Mouse (Mus musculus) cerebellum, adult 9-11 months (tissue): Measurements from ENCODE around the gene 2310011J03Rik.

Experiments
- DNase-seq: peaks from one replicate; pipeline ENCODE4 v3.0.0; 2022

Gene 2310011J03Rik

DNA sequence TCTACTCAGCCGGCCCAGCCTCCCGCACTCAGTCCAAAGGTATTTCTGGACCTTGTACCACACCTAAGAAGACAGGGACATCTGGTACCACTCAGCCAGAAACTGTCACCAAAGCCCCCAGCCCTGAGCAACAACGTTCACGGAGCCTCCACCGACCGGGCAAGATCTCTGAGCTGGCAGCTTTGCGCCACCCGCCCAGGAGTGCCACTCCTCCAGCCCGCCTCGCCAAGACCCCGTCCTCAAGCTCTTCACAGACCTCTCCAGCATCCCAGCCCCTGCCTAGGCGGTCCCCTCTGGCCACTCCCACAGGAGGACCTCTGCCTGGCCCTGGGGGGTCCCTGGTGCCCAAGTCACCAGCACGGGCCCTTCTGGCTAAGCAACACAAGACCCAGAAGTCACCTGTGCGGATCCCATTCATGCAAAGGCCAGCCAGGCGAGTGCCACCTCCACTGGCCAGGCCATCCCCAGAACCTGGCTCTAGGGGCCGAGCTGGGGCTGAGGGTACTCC, 5.8 kb downstream of the 2310011J03Rik start:
- DNase-seq, result peak; percentile 62

DNA sequence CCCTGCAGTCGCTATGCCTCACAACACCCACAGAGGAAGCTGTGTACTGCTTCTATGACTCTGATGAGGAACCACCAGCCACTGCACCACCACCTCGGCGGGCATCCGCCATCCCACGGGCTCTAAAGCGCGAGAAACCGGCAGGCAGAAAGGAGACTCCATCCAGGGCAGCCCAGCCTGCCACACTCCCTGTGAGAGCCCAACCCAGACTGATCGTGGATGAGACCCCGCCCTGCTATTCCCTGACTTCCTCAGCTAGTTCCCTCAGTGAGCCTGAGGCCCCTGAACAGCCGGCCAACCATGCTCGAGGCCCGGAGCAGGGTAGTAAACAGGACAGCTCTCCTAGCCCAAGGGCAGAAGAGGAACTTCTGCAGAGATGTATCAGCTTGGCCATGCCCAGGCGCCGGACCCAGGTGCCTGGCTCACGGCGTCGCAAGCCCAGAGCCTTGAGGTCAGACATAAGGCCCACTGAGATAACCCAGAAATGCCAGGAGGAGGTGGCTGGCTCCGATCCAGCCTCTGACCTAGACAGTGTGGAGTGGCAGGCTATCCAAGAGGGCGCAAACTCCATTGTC, 6.6 kb downstream of the 2310011J03Rik start:
- peak; percentile 78 for DNase-seq

DNA sequence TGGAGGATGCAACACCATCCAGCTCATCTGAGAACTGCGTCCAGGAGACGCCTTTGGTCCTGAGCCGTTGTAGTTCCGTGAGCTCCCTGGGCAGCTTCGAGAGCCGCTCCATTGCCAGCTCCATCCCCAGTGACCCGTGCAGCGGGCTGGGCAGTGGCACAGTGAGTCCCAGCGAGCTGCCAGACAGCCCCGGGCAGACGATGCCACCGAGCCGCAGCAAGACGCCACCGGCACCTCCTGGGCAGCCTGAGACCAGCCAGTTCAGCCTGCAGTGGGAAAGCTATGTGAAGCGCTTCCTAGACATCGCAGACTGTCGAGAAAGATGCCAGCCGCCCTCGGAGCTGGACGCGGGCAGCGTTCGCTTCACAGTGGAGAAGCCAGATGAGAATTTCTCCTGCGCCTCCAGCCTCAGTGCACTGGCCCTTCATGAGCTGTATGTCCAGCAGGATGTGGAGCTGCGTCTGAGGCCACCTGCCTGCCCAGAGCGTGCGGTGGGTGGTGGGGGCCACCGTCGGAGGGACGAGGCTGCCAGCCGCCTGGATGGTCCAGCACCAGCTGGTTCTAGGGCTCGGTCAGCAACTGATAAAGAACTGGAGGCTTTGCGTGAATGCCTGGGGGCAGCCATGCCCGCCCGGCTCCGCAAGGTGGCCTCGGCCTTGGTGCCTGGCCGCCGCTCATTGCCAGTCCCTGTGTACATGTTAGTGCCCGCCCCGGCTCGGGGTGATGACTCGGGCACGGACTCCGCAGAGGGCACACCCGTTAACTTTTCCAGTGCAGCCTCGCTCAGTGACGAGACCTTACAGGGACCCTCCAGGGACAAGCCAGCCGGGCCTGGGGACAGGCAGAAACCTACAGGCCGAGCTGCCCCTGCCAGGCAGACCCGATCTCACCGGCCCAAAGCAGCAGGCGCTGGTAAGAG, 7.5 kb downstream of the 2310011J03Rik start:
- peak; percentile 67 for DNase-seq

DNA sequence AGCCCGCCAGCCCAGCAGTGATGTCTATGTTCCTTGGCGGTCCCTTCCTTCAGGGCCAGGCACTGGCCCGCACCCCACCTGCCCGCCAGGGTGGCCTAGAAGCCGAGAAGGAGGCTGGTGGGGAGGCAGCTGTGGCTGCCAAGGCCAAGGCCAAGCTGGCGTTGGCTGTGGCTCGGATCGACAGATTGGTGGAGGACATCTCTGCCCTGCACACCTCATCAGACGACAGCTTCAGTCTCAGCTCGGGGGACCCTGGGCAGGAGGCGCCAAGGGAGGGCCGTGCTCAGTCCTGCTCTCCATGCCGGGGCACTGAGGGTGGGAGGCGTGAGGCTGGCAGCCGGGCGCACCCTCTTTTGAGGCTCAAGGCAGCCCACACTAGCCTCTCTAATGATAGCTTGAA, 8.8 kb downstream of the 2310011J03Rik start:
- DNase-seq, result peak; percentile 65

DNA sequence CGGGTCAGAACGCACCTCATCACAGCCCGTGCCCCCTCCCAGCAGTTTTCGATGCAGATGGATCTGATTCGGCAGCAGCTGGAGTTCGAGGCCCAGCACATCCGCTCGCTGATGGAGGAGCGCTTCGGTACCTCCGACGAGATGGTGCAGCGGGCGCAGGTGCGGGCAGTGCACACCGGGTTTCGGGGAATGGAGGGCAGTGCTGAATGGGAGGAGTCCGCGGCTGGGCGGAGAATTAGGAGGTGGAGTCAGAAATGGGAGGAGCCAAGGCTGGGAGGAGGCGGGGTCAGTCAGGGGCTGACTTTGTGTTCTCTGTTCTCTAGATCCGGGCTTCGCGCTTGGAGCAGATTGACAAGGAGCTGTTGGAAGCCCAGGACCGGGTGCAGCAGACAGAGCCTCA, 15.5 kb downstream of the 2310011J03Rik start:
- DNase-seq, result no peak

DNA sequence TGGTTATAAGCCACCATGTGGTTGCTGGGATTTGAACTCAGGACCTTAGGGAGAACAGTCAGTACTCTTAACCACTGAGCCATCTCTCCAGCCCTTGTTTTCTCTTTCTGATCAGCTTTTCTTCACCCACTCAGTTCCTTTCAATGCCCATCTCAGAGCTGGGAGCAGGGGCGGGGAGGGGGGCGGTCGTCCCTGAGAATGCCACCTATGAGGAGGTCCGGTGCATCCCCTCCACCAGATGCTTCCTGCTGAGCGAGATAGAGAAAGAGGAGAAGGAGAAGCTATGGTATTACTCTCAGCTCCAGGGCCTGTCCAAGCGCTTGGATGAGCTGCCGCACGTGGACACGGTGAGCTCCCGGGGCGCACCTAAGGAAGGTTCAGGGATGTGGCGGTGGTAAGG, 15.9 kb downstream of the 2310011J03Rik start:
- no peak for DNase-seq

DNA sequence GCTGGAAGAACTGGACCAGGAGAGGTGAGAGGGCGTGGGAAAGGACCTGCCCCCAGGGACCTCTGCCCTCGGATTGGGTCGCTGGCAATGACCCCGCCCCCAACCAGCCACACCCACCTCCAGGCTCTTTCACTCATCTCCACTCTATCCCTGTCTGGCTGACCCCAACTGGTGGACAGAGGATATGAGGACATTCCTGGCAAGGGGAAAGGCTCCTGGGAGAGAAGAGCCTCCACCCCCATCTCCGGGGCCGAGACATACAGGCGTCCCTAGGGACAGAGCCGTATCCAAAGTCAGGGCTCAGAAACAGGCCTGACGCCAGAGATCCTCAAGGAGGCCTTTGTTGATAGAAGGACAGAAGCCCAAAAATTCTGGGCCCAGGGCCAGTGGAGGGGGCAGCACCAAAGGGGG, 17.9 kb downstream of the 2310011J03Rik start:
- DNase-seq, result peak; percentile 82

DNA sequence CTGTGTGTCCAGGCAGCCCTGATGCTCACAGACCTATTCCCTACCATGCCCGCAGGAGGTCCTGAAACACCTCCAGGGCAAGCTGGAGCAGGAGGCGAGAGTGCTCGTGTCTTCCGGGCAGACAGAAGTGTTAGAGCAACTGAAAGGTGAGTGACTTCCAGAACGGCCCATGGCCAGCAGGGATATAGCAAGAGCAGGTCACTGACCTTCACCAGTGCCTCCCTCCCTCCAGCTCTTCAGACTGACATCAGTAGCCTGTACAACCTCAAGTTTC, 18.3 kb downstream of the 2310011J03Rik start:
- no peak for DNase-seq

DNA sequence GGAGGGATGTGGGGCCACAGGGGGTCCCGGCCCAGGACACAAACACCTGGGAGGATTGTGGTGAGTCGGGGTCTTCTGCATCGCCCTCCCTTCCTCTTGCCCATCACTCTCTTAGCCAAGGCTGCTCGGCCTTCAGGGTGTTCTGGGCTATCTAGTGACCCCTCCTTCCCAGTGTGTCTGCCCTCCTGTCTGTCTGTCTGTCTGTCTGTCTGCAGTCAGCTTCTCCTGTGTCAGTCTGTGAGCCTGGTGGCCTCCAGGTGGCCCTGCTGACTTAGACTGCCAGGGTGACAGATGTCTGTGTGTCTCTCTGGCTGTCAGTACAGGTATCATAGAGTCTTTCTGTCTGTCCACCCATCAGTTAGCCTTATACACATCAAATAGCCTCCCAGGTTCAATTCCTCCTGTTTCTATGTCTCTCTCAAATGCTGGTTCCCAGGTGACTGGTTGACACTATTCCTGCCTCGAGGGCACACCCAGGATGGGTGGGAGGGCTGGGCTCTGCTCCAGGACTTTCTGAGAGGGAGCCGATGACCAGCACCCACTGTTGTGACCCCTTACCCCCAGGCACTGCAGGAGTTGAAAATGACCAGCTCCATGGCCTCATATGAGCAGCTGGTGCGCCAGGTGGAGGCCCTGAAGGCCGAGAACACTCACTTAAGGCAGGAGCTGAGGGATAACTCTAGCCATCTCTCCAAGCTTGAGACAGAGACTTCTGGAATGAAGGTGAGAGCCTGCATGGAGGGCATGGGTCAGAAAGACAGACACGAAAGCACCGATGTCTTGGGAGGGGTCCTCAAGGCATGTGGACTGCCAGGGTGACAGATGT, 18.9 kb downstream of the 2310011J03Rik start:
- peak; percentile 67 for DNase-seq

DNA sequence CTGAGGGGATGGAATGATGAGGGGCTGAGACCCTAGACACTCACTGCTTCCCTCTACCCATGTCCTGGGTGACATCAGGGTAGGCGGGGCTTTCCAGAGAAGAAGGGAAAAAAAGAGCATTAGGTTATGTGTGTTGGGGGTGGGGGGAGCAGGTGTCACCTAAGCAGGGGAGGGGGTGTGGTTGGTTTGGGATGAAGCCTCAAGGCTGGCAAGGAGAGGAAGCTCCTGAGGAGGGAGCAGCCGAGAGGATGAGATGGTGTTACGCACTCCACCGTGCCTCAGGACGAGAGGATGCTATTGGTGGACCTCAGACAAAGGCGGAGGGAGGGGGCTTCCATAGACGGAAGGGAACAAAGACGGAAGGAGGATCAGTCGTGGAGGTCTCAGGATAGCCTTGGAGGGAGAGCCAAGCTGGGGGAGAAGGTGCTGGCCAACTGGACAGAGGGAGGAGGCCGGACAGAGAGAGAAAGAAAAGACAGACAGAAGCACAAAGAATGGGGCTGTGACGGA, 19.6 kb downstream of the 2310011J03Rik start:
- peak; percentile 72 for DNase-seq

DNA sequence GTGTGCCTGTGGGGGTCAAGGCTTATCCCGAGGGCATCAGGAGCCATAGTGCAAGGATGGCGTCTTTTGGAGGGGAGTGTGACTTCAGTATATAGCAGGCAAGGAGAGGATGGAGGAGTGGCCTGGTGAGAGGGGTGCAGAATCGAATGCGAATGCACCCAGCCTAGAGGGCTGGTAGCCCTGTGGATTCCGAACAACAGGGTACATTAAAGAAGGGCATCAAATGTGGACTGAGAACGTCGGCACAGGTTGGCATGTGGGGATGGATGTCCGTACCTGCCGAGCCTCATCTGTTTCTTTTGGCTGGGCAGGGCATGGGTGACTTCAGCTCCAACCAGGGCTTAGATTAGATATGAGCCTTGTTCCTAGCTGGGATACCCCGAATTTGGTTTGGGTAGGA, 20.5 kb downstream of the 2310011J03Rik start:
- peak; percentile 60 for DNase-seq

DNA sequence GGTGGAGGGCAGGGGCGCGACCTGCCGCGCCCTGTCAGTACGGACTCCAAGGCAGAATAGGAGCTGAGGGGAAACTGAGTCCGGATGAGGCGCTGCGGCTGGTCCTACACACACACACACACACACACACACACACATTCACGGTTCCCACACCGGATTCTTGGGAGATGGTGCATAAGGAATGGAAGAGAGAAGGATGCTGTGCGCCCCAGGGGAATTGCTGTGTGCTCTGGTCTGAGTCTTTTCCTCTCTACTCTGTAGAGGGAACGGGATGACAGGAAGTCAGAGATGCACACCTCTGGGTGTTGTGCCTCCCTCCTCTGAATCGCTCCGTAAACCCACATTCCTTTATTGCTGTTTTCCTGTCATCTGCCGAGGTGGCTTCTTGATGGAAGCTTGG, 21.0 kb downstream of the 2310011J03Rik start:
- no peak for DNase-seq

DNA sequence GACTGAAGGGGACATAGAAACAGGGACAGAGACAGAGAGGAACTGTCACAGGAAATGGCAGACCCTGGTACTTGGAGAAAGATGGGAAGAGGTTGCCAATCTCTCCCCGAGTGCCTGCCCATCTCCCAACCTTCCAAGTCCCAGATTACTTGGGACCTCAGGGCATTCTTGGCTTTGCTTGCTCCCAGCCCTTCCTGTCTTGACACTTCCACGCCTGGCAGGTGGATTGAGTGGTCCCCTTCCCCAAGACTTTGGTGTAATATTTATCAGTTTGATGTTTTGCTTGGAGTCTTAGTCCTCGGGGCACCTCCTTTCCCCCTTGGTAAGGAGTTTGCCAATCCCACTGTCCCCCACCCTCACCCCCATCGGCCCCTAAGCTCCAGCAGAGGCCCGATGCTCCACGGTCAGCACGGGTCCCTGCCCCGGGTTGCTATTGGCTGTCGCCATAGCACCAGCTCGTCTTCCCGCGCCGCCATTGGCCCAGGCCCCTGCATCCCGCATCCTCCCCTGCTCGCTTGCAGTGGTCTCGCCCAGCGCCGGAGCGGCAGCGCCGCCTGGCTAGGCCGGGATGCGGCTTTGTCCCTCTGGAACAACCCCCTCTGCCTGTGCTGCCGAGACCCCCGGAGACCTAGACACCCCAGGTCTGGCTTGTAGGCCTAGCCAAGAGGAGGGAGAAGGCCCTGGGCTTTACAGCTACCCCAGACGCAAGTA, 21.6 kb downstream of the 2310011J03Rik start:
- DNase-seq, result peak; percentile 95

DNA sequence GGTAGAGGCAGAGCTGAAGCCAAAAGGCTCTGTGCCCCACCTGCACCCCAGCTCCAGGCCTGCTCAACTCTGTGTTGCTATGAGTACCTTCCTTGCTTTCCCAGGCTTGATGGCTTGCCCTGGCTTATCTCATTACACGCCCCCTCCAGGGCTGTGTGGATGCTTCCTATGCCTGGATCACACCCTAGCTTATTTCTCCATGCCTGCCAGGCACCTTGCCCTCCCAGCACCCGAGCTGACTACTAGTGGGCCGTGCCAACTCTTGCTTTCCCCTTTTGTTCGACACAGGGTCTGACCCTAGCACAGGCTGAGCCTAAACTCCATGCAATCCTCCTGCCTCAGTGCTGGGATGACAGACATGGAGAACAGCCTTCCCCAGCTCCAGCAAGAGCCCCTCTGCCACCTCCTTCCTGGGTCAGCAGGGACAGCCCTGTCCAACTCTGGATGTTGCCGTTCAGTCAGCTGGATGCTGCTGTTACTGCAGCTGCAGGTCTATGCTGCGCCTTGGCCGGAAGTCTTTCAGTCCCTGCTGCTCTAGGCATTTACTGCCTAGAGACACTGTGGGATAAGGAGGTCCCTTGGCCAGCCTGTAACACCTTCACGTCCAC, 22.7 kb downstream of the 2310011J03Rik start:
- DNase-seq, result peak; percentile 71

DNA sequence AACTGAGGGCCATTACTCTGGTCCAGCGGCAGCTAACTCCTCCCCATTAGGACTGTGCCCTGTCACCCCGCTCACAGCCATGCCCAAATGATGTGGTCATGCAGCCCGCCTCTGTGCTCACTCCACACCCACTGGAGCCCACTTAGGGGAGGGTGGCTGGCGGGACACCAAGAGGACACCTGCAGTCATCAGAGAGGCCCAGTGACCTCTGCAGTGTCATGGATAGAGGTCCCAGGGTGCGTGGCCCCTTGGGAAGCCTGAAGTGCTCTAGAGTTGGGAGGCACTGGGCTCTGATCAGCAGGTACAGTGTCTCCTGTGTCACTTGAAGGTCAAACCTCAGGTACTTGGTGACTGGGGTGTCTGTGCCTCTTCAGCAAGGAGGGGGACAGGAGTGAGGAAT, 23.5 kb downstream of the 2310011J03Rik start:
- peak; percentile 76 for DNase-seq

DNA sequence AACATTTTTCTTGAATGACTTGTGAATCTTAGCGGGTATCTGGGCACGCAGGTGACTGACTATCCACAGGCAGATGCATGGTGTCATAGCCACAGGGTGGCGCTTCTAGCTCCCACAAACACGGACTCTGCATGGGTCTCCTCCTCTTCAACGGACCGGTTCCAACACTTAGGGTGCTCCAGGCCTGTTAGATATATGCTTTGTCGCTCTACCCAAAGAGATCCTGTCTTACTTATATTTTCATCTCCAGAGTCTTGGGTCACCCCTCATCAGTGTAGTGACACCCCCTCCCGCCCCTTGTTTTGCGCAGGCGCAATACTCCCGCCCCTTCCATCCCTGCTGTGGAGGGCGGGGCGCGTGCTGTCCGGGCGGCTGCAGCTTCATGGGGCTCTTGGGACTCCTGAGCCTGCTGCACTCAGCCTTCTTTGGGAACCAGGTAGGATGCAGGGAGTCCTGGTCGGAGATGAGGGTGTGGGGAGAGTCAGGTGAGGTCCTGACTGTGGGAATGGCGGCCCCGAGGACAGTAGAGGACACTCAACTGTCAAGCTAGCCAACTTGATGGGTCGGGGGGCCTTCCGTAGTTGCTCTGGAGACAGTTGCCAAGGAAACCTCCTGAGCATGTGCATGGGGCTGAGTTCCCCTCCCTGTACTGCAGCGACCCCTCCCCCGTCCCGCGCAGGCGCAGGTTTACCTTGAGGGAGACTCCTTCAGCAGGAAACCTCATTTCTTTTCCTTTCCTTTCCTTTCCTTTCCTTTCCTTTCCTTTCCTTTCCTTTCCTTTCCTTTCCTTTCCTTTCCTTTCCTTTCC, 24.5 kb downstream of the 2310011J03Rik start, which contains the start of gene Apc2:
TSS of gene Apc2 (plus strand) at position 360 of the 808 bp plus-strand sequence.
- peak; percentile 89 for DNase-seq

DNA sequence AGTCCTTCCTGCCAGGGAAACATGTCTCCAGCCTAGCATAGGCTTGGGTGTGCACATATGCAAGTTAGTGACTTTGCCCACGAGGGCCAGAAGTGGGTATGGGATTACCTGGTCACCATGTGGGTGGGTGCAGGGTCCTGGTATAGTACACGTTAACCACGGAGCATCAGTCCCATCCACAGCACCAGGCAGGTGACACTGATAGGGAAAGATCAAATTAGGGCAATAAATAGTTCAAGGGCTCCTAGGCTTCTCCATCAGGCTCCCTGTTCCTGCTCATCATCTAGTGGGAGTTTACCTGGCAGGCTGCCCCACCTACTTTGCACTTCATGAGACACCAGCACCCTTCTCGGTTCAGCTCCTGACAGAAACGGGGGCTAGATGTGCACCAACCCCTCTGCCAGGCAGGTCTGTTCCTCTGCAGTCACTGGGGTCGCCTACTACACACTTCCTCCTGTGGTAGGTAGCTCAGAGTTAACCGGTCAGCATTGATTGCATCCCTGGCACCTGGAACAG, 25.5 kb downstream of the 2310011J03Rik start:
- peak; percentile 70 for DNase-seq

DNA sequence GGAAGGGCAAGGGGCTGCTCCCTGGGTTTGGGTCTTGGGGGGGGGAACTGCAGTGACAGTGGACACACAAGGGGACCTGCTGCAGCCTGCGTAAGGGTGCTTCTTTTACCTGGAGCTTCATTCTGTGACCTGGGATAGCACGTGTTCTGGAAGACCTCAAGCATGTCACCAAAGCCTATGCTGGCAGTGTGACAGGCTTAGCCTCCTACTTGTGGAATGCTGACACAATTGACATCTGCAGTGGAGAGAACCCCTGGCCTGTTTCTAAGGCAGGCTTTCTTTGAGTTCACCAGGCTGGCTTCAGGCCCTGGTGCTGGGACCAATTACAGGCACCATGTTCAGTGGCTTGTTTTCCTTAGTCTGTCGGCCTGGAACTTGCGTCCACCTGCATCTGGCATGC, 26.0 kb downstream of the 2310011J03Rik start:
- DNase-seq, result peak; percentile 60

DNA sequence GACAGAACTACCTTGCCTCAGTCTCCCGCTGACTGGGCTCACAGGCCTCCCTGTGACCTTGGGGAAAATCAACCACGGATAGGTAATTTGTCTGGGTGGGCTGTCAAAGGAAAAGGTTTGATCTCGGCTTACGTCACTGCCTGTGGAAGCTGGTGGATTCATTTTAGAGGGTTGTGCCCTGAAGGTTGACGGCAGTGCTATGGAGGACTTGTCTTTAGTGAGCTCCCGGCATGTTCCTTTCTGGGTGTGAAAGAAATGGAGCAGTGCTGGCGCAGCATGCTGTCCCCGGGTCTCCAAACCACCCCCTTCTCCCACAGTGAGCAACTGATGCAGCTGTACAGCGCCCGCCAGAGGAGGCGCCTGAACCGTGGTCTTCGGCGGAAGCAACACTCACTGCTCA, 27.0 kb downstream of the 2310011J03Rik start:
- DNase-seq, result no peak

DNA sequence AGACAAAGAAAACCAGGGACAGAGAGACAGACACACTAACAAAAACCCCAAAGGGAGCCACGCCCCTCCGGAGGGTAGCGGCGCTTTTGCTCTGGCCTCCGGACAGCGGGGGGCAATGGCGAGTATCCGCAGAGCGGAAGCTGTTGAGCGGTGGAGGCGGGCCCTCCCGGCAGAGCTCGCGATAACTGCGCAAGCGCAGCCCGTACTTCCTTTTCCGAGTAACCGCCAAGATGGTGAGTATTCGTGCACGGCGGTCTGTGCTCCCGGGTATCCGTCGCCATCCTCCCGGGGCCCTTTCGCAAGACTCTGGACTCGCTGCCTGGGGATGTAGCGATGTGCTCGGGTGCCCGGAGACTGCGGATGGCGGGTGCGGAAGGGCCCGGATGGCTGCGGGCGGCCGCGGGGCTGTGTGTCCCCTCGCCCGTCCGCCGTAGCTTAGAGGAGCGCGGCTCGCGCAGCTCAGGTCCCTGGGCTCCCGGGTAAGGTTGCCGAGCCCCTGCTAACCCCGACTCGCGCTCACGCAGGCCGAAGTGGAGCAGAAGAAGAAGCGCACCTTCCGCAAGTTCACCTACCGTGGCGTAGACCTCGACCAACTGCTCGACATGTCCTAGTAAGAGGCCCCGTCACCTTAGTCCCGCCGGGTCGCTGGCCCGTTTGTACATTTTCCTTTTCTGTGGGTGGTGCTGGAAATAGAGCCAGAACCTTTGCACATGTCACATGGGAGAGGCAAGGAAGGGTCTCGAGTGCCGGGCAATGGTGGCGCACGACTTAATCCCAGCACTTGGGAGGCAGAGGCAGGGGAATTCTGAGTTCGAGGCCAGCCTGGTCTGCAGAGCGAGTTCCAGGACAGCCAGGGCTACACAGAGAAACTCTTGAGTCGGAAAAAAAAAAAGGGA, 27.8 kb downstream of the 2310011J03Rik start, which contains the start of gene Rps15:
TSS of gene Rps15 (plus strand) at position 203 of the 896 bp plus-strand sequence.
- peak; percentile 95 for DNase-seq
